Comparison of ENCODE assay signal across 18 mouse cellular contexts in the genomic region with DNA sequence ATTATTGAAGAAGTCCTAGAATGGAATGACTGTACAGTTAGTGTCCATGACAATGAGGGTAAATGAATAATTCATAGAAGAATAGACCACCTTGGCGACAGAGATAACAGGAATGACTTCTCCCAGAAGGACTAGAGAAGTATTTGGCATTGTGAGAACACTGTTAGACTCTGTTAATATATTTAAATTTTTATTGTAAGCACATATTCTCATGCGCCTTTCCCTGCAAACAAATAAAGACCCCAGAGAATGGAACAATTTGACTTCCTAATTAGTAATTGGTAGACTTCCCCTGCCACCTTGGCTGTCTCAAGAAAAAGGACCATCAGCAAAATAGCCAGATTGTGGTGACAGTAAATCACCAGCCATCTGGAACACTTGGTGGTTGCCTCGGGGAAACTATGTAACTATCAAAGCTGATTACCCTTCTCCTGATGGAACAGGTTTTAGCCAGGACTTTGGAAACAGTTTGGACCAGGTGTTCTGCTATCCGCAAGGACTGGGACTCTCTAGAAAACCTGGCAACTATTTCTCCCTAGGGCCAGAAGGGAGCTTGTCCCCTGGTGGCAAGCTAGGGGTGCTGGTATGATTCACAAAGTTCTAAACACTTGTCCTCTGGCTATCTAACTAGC.
DNase-seq lines count a peak whose midpoint lies in the region; ATAC-seq and TF ChIP-seq lines count a peak whose summit lies in the region.
"Had no signal": no experiment of that assay in that cellular context is flagged by ENCODE, and none has a peak within 500 bp of the region (broad histone marks: within the 10 kb centered on the region; RNA-seq: fewer than 3 reads in every experiment).

No protein-coding gene starts in this region.

- H3K9ac ChIP-seq in forebrain, embryonic 15.5 days (replicated peaks) = no peak overlapping the region
- H3K9ac ChIP-seq in forebrain, embryonic 12.5 days = no peak overlapping the region
- no peak overlapping the region for H3K9ac ChIP-seq in forebrain, postnatal 0 days

- no peaks in the 10 kb centered on the region for H3K27me3 ChIP-seq in forebrain, embryonic 15.5 days
- no peaks in the 10 kb centered on the region for H3K27me3 ChIP-seq in forebrain, embryonic 12.5 days
- H3K27me3 ChIP-seq in forebrain, postnatal 0 days (ENCODE audit: insufficient read depth, low read length) = no peaks in the 10 kb centered on the region

- no peak overlapping the region for H3K27ac ChIP-seq in forebrain, embryonic 15.5 days (replicated peaks)
- H3K27ac ChIP-seq in forebrain, embryonic 12.5 days = no peak overlapping the region
- no peak overlapping the region for H3K27ac ChIP-seq in forebrain, postnatal 0 days (ENCODE audit: low read depth, low read length)
- H3K27ac ChIP-seq: macrophage had no signal

- no peaks in the 10 kb centered on the region for H3K4me1 ChIP-seq in forebrain, embryonic 15.5 days
- no peaks in the 10 kb centered on the region for H3K4me1 ChIP-seq in forebrain, embryonic 12.5 days
- H3K4me1 ChIP-seq in forebrain, postnatal 0 days (ENCODE audit: insufficient read depth) = no peaks in the 10 kb centered on the region

- ATAC-seq in forebrain, embryonic 15.5 days (replicated peaks) = peak; percentile 79
- ATAC-seq in forebrain, embryonic 12.5 days (ENCODE audit: low FRiP score) = no peak
- peak; percentile 48 for ATAC-seq in forebrain, postnatal 0 days

- no peak overlapping the region for H3K4me2 ChIP-seq in forebrain, embryonic 15.5 days (replicated peaks)
- no peak overlapping the region for H3K4me2 ChIP-seq in forebrain, embryonic 12.5 days
- no peak overlapping the region for H3K4me2 ChIP-seq in forebrain, postnatal 0 days (ENCODE audit: low read depth)

- no peaks in the 10 kb centered on the region for H3K36me3 ChIP-seq in forebrain, embryonic 15.5 days
- H3K36me3 ChIP-seq in forebrain, embryonic 12.5 days (replicated peaks) = no peaks in the 10 kb centered on the region
- no peaks in the 10 kb centered on the region for H3K36me3 ChIP-seq in forebrain, postnatal 0 days (ENCODE audit: insufficient read depth)

- no peak overlapping the region for H3K4me3 ChIP-seq in forebrain, embryonic 15.5 days
- H3K4me3 ChIP-seq in forebrain, embryonic 12.5 days (replicated peaks) = no peak overlapping the region
- no peak overlapping the region for H3K4me3 ChIP-seq in forebrain, postnatal 0 days (ENCODE audit: low read depth, low read length)

- no peak for TF ChIP-seq CTCF in forebrain, postnatal 0 days (IDR thresholded peaks at IDR 0.05; ENCODE audit: low read depth)

- H3K9me3 ChIP-seq in forebrain, embryonic 15.5 days = no peaks in the 10 kb centered on the region
- H3K9me3 ChIP-seq in forebrain, embryonic 12.5 days = no peaks in the 10 kb centered on the region
- H3K9me3 ChIP-seq in forebrain, postnatal 0 days (ENCODE audit: low read length) = no peaks in the 10 kb centered on the region

- DNase-seq in left cerebral cortex, postnatal 4 days = peak; percentile 4
- no peak for DNase-seq in left cerebral cortex, postnatal 10 days (ENCODE audit: extremely low spot score in 1 of 2, low spot score in 2 of 2)
- DNase-seq in cerebellum, adult 9-11 months = peak; percentile 18
- no peak for DNase-seq in forebrain, postnatal 0 days
- DNase-seq in lung, postnatal 25 days (ENCODE audit: low spot score) = no peak
- no peak for DNase-seq in urinary bladder, postnatal 25 days (ENCODE audit: low spot score)
- DNase-seq: adrenal gland, postnatal 36 days; embryo, embryonic 11 days; gastrocnemius, postnatal 14 days; kidney, adult 8-10 months; kidney, postnatal 4 days; liver; lung, adult 18-20 months; right cerebral cortex, postnatal 4 days; thymus, postnatal 36 days had no signal

- 44% methylated on average over 4 of the region's 4 CpGs for WGBS in forebrain, embryonic 15.5 days
- WGBS in forebrain, embryonic 12.5 days = 73% methylated on average over 4 of the region's 4 CpGs
- 47% methylated on average over 4 of the region's 4 CpGs for WGBS in forebrain, postnatal 0 days

- intact Hi-C loops in left cerebral cortex, postnatal 4 days (cut with DNase I) = no loop called here
- intact Hi-C loops in left cerebral cortex, postnatal 10 days (cut with DNase I) = no loop called here

Comparison
In these comparisons a context has a peak if more than half of its experiments do, and no peak if none do; other contexts are left out.
1. DNase-seq: peak in left cerebral cortex, postnatal 4 days (single experiment) and cerebellum, adult 9-11 months (single experiment); none in left cerebral cortex, postnatal 10 days (0 of 2), forebrain, postnatal 0 days (single experiment), lung, postnatal 25 days (single experiment) and urinary bladder, postnatal 25 days (single experiment).